Mouse (Mus musculus): ENCODE measurements around the gene Smo.
"Not testable (repeated sequence)": the region's sequence is repeated elsewhere in the genome, so short reads cannot be mapped to it uniquely, and the experiment has no call there.

DNA sequence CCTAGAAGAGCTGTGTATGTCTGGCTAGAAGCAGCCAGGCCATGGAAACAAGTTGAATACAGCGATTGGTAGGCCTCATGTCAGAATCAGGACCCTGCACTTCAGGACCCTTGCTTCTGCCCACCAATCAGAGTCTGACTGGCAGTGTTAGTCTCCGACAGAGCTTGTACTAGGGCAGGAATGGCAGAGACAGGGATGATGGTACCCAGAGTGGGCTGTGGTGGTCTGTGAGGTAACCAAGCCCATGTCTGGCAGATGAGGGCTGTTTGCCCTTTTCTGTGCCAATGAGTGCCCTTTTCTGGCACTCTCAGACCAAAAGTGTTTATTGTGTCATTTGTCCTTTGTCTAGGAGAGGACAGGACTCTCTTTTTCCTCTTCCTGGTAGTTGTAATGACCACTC lies 25.1 kb downstream of the Smo start:
- TF ChIP-seq POLR2A (IDR thresholded peaks at IDR 0.05; ENCODE audit: borderline replicate concordance, control insufficient read depth, low read depth, low read length); CTCF (IDR thresholded peaks at IDR 0.05; ENCODE audit: control insufficient read depth, insufficient read depth, low read length): not testable (repeated sequence)

Measured in bone marrow, adult 2 months (tissue).